Mouse (Mus musculus): ENCODE data around the gene Fxyd2. TPM values are rescaled to one million over a fixed set of nuclear protein-coding genes. Genes with fewer than 3 reads are reported as not detected.

The Fxyd2 gene
- polyA plus RNA-seq, 1 experiment from 2014 or later = 12.7 TPM

DNA sequence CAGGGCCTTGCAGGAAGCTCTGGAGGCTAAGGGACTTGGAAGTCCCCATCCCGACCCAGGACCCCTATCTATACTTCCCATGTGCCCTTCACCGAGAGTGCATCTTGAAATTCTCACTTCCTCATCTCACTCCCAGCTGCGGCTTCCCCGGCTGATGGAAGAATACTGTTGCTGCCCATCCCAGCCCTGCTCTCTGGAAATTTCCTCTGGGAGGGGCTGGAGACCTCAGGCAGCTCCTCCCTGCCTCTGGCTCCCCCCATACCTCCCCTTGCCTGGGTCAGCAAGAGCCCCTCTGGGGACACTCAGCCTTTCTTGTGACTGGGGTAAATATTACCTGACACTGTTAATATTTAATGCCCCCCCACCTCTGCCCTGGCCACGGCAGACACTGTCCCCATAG, 6.2 kb downstream of the Fxyd2 start:
- 62% methylated on average over 5 of the region's 5 CpGs for WGBS
- Histone ChIP-seq H3K27me3 (ENCODE audit: control insufficient read depth, insufficient read depth, low read length) (no peaks in the 10 kb centered on the region), H3K9ac (no peak overlapping the region)

GRCm38 (mm10) chr9:45406808-45407207, 7.3 kb downstream of the Fxyd2 start:
- Histone ChIP-seq H3K4me2 (replicated peaks) (no peak overlapping the region), H3K36me3 (replicated peaks; ENCODE audit: control insufficient read depth, insufficient read depth) (no peaks in the 10 kb centered on the region), H3K9me3 (ENCODE audit: control insufficient read depth, low read length) (no peaks in the 10 kb centered on the region), H3K4me3 (replicated peaks; ENCODE audit: low read length) (no peak overlapping the region), H3K4me1 (replicated peaks; ENCODE audit: control insufficient read depth, insufficient read depth, low read length) (no peaks in the 10 kb centered on the region), H3K27me3 (ENCODE audit: control insufficient read depth, insufficient read depth, low read length) (no peaks in the 10 kb centered on the region), H3K9ac (no peak overlapping the region), H3K27ac (no peak overlapping the region)
- ATAC-seq (ENCODE audit: low FRiP score) (no peak), DNase-seq (ENCODE audit: low spot score) (no peak)
- WGBS = 80% methylated on average over 3 of the region's 3 CpGs

More for the DNA sequence above, 6.2 kb downstream of the Fxyd2 start:
- DNase-seq (ENCODE audit: low spot score) (no peak), ATAC-seq (ENCODE audit: low FRiP score) (no peak)
- H3K4me2 ChIP-seq (replicated peaks) = no peak overlapping the region
- H3K4me3 ChIP-seq (replicated peaks; ENCODE audit: low read length) = no peak overlapping the region
- H3K27ac ChIP-seq = no peak overlapping the region
- H3K9me3 ChIP-seq (ENCODE audit: control insufficient read depth, low read length) = no peaks in the 10 kb centered on the region
- H3K4me1 ChIP-seq (replicated peaks; ENCODE audit: control insufficient read depth, insufficient read depth, low read length) = no peaks in the 10 kb centered on the region
- no peaks in the 10 kb centered on the region for H3K36me3 ChIP-seq (replicated peaks; ENCODE audit: control insufficient read depth, insufficient read depth)

DNA sequence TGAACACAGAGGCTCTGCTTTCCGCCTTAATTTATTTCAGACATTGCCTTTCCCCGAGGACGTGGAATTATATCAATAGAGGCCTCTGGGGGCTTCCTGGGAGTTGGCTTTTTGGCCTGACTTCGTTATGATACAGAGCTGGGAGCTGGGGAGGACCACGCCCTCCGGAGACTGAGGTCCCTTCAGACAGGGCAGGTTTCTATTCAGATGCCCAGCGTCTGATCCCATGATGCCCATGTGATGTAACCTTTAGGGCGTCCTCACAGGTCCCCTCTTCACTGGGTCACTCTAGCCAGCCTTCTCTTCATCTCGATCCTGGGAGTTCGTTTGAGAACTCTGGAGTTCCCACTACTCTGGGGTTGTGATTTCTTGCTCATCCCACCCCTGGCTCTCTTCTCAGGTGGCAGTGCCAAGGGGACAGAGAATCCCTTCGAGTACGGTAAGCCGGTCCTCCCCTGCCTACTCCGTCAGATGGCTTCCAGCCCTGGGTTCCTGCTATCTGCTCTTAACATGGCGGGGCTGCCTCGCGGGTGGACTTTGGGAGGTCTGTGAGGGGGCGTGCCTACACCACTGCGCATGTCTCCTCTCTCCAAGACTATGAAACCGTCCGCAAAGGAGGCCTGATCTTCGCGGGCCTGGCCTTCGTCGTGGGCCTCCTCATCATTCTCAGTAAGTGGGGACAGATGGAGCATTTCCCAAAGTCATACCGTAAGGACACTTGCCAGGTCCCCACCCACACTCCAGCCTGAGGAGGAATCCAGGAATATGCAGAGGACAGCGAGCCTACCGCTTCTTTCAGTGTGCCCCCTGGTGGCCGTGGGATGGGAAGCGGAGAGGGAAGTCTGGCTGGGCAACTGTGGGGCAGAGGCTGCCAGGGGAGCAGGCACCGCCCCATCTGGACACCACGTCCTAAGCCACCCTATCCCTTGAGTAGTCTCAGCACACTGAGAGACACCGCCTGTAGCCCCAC, 8.5 kb downstream of the Fxyd2 start:
- peak overlapping the region; percentile 52 for H3K4me2 ChIP-seq (replicated peaks)
- no peaks in the 10 kb centered on the region for H3K27me3 ChIP-seq (ENCODE audit: control insufficient read depth, insufficient read depth, low read length)
- peak; percentile 81 for DNase-seq (ENCODE audit: low spot score)
- WGBS = 43% methylated on average over 33 of the region's 33 CpGs
- ATAC-seq (ENCODE audit: low FRiP score) = peak; percentile 69
- no peaks in the 10 kb centered on the region for H3K9me3 ChIP-seq (ENCODE audit: control insufficient read depth, low read length)
- H3K4me1 ChIP-seq (replicated peaks; ENCODE audit: control insufficient read depth, insufficient read depth, low read length) = no peaks in the 10 kb centered on the region; the same call in 1 of the 2 replicates
- 0 out of 2 replicates have a peak overlapping the region, but pooled peaks have one; percentile 14 for H3K27ac ChIP-seq
- peak overlapping the region; percentile 26 for H3K4me3 ChIP-seq (replicated peaks; ENCODE audit: low read length)
- H3K9ac ChIP-seq = peak overlapping the region; percentile 46; the same call in 1 of the 2 replicates
- no peaks in the 10 kb centered on the region for H3K36me3 ChIP-seq (replicated peaks; ENCODE audit: control insufficient read depth, insufficient read depth)

GRCm38 (mm10) chr9:45410193-45410592, 10.7 kb downstream of the Fxyd2 start:
- no peak overlapping the region for H3K27ac ChIP-seq
- ATAC-seq (ENCODE audit: low FRiP score) (no peak), DNase-seq (ENCODE audit: low spot score) (no peak)
- no peaks in the 10 kb centered on the region for H3K9me3 ChIP-seq (ENCODE audit: control insufficient read depth, low read length)
- no peaks in the 10 kb centered on the region for H3K36me3 ChIP-seq (replicated peaks; ENCODE audit: control insufficient read depth, insufficient read depth)
- H3K4me2 ChIP-seq (replicated peaks) = no peak overlapping the region
- WGBS = 83% methylated on average over 5 of the region's 5 CpGs
- no peaks in the 10 kb centered on the region for H3K27me3 ChIP-seq (ENCODE audit: control insufficient read depth, insufficient read depth, low read length)
- H3K4me1 ChIP-seq (replicated peaks; ENCODE audit: control insufficient read depth, insufficient read depth, low read length) = no peaks in the 10 kb centered on the region; the same call in 1 of the 2 replicates
- H3K9ac ChIP-seq = no peak overlapping the region
- H3K4me3 ChIP-seq (replicated peaks; ENCODE audit: low read length) = no peak overlapping the region

DNA sequence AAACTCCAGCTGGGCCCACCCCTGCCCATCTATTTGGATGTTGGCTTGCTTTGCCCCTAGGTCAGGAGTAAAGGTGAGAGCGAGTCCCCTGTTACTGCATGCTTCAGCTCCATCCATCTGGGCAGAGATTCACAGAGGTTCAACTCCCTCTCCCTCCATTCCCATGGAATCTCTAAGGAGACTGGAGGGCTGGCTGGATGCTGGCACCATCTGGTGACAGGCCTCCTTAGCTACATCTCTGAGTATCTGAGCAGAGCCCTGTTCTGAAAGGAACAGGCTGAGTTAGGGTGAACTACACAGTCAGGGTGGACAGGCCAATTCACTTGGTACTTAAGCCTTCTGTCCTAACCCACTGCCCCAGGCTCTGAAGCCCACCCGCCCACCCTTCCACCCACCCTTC, 11.1 kb downstream of the Fxyd2 start:
- ATAC-seq (ENCODE audit: low FRiP score) = no peak
- Histone ChIP-seq H3K9ac (no peak overlapping the region), H3K27ac (no peak overlapping the region)

GRCm38 (mm10) chr9:45411111-45411510, 11.6 kb downstream of the Fxyd2 start:
- Histone ChIP-seq H3K4me3 (replicated peaks; ENCODE audit: low read length) (no peak overlapping the region), H3K27ac (no peak overlapping the region), H3K4me1 (replicated peaks; ENCODE audit: control insufficient read depth, insufficient read depth, low read length) (no peaks in the 10 kb centered on the region; the same call in 1 of the 2 replicates), H3K36me3 (replicated peaks; ENCODE audit: control insufficient read depth, insufficient read depth) (no peaks in the 10 kb centered on the region), H3K27me3 (ENCODE audit: control insufficient read depth, insufficient read depth, low read length) (no peaks in the 10 kb centered on the region), H3K4me2 (replicated peaks) (no peak overlapping the region), H3K9ac (no peak overlapping the region), H3K9me3 (ENCODE audit: control insufficient read depth, low read length) (no peaks in the 10 kb centered on the region)
- 86% methylated on average over 3 of the region's 3 CpGs for WGBS
- ATAC-seq (ENCODE audit: low FRiP score) (no peak), DNase-seq (ENCODE audit: low spot score) (no peak)

More for the DNA sequence above, 11.1 kb downstream of the Fxyd2 start:
- DNase-seq (ENCODE audit: low spot score) = no peak
- H3K36me3 ChIP-seq (replicated peaks; ENCODE audit: control insufficient read depth, insufficient read depth) = no peaks in the 10 kb centered on the region
- H3K4me1 ChIP-seq (replicated peaks; ENCODE audit: control insufficient read depth, insufficient read depth, low read length) = no peaks in the 10 kb centered on the region; the same call in 1 of the 2 replicates
- H3K4me2 ChIP-seq (replicated peaks) = no peak overlapping the region
- H3K27me3 ChIP-seq (ENCODE audit: control insufficient read depth, insufficient read depth, low read length) = no peaks in the 10 kb centered on the region
- H3K9me3 ChIP-seq (ENCODE audit: control insufficient read depth, low read length) = no peaks in the 10 kb centered on the region
- WGBS = 95% methylated on average over 2 of the region's 2 CpGs
- H3K4me3 ChIP-seq (replicated peaks; ENCODE audit: low read length) = no peak overlapping the region

GRCm38 (mm10) chr9:45411803-45412202, 12.3 kb downstream of the Fxyd2 start:
- WGBS = 19% methylated on average over 7 of the region's 7 CpGs
- H3K9ac ChIP-seq = no peak overlapping the region
- H3K27ac ChIP-seq = no peak overlapping the region
- H3K27me3 ChIP-seq (ENCODE audit: control insufficient read depth, insufficient read depth, low read length) = no peaks in the 10 kb centered on the region
- DNase-seq (ENCODE audit: low spot score) = peak; percentile 87
- ATAC-seq (ENCODE audit: low FRiP score) = peak; percentile 54; the same call in 1 of the 2 replicates
- H3K4me1 ChIP-seq (replicated peaks; ENCODE audit: control insufficient read depth, insufficient read depth, low read length) = no peaks in the 10 kb centered on the region; the same call in 1 of the 2 replicates
- peak overlapping the region; percentile 43 for H3K4me2 ChIP-seq (replicated peaks)
- no peaks in the 10 kb centered on the region for H3K36me3 ChIP-seq (replicated peaks; ENCODE audit: control insufficient read depth, insufficient read depth)
- no peak overlapping the region for H3K4me3 ChIP-seq (replicated peaks; ENCODE audit: low read length)
- no peaks in the 10 kb centered on the region for H3K9me3 ChIP-seq (ENCODE audit: control insufficient read depth, low read length)

- Histone ChIP-seq H3K36me3 (replicated peaks; ENCODE audit: control insufficient read depth, insufficient read depth) (no peaks in the 10 kb centered on the region), H3K4me1 (replicated peaks; ENCODE audit: control insufficient read depth, insufficient read depth, low read length) (no peaks in the 10 kb centered on the region; the same call in 1 of the 2 replicates), H3K27me3 (ENCODE audit: control insufficient read depth, insufficient read depth, low read length) (no peaks in the 10 kb centered on the region), H3K4me3 (replicated peaks; ENCODE audit: low read length) (no peak overlapping the region), H3K9me3 (ENCODE audit: control insufficient read depth, low read length) (no peaks in the 10 kb centered on the region), H3K4me2 (replicated peaks) (peak overlapping the region; percentile 43), H3K9ac (no peak overlapping the region), H3K27ac (no peak overlapping the region)
- DNase-seq (ENCODE audit: low spot score) (peak; percentile 91), ATAC-seq (ENCODE audit: low FRiP score) (no peak; the same call in 1 of the 2 replicates)
- WGBS = 6% methylated on average over 10 of the region's 10 CpGs
These were observed 12.8 kb downstream of the Fxyd2 start for GRCm38 (mm10) chr9:45412287-45412686.

DNA sequence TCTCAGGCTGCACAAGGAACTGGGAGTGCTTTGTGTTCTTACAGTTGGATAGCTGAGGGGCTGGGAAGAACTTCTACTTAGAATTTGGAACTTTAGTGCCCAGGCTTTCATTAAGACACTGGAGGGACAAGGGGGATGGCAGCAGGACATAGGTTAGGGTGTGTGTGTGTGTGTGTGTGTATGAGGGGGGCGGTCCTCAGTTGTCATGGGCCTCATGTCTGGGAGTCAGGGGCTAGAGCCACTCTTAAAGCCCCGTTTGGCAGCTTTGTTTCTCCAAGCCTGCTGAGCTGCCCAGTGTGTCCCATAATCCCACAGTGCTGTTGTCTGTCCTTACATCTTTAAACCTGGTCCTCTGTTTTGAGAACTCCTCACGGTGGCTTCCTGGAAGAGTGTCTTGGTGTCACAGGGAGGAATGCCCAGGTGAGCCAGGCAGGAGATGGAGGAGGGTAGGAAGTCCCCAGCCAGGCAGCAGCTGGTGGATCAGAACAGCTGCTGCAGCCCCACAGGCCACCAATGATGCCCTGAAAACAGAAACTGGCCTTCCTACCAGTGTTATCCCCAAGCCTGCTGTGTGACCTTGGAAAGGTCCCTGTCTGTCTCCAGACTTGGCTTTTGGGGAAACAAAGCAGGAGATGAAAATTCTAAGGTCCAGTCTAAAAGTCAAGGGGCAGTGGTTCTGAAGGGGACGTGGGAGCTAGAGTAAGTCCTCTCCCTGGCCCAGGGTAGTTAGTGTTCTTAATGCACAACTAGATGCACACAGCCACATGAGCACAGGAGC, 13.4 kb downstream of the Fxyd2 start:
- DNase-seq (ENCODE audit: low spot score) = no peak
- no peak overlapping the region for H3K9ac ChIP-seq
- H3K27ac ChIP-seq = no peak overlapping the region
- no peak overlapping the region for H3K4me3 ChIP-seq (replicated peaks; ENCODE audit: low read length)
- no peak for ATAC-seq (ENCODE audit: low FRiP score)
- no peaks in the 10 kb centered on the region; the same call in 1 of the 2 replicates for H3K4me1 ChIP-seq (replicated peaks; ENCODE audit: control insufficient read depth, insufficient read depth, low read length)
- H3K27me3 ChIP-seq (ENCODE audit: control insufficient read depth, insufficient read depth, low read length) = no peaks in the 10 kb centered on the region
- no peak overlapping the region for H3K4me2 ChIP-seq (replicated peaks)
- no peaks in the 10 kb centered on the region for H3K9me3 ChIP-seq (ENCODE audit: control insufficient read depth, low read length)
- WGBS = 73% methylated on average over 4 of the region's 4 CpGs
- no peaks in the 10 kb centered on the region for H3K36me3 ChIP-seq (replicated peaks; ENCODE audit: control insufficient read depth, insufficient read depth)
